Mouse (Mus musculus): ENCODE data around the gene Lrrc34. TPM values are rescaled to one million over a fixed set of nuclear protein-coding genes. Genes with fewer than 3 reads are reported as not detected.

Lrrc34 gene
- polyA plus RNA-seq, 1 experiment from 2014 or later = 0.66 TPM

DNA sequence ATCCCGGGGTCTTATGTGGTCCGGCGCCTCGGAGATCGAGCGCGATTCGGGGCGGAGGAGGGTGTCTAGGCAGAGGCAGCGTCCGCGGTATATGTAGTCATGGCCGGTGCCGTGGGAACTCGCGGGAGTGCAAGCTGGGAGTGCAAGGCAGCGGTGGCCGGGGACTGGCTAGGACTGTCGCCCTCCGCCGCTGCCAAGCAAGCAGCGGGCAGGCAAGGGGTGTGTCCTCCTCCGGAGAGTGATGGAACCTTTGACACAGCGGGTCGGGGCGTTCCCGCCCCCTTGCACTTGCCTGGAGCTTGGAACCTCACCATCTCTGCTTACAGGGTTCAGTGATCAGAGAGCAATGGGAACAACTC lies 45.0 kb downstream of the Lrrc34 start:
- Histone ChIP-seq H3K9ac (replicated peaks; ENCODE audit: low read depth, low read length) (peak overlapping the region; percentile 74), H3K4me2 (ENCODE audit: low read depth, low read length) (peak overlapping the region; percentile 71), H3K27ac (ENCODE audit: low read depth, low read length) (peak overlapping the region; percentile 91), H3K4me1 (ENCODE audit: control insufficient read depth, insufficient read depth, low read length) (peaks cover 14% of the 10 kb centered on the region), H3K36me3 (ENCODE audit: control insufficient read depth, insufficient read depth, low read length) (peaks cover 8% of the 10 kb centered on the region), H3K4me3 (ENCODE audit: low read depth, low read length) (peak overlapping the region; percentile 88), H3K27me3 (ENCODE audit: control insufficient read depth, insufficient read depth, low read length) (no peaks in the 10 kb centered on the region), H3K9me3 (ENCODE audit: control insufficient read depth, low read length) (no peaks in the 10 kb centered on the region)
- WGBS = 0% methylated on average over 27 of the region's 27 CpGs
- peak; percentile 58 for ATAC-seq (ENCODE audit: low read depth)

- ATAC-seq (ENCODE audit: low read depth) = peak; percentile 95
- under 1% methylated on average over 40 of the region's 40 CpGs for WGBS
- H3K27ac ChIP-seq (ENCODE audit: low read depth, low read length) = peak within 1 kb of the TSS; percentile 91
Measured at GRCm38 (mm10) chr3:30602065-30602739, 45.5 kb downstream of the Lrrc34 start, which contains the start of gene Mynn. Gene Mynn (plus strand): TSS chr3:30602065.

DNA sequence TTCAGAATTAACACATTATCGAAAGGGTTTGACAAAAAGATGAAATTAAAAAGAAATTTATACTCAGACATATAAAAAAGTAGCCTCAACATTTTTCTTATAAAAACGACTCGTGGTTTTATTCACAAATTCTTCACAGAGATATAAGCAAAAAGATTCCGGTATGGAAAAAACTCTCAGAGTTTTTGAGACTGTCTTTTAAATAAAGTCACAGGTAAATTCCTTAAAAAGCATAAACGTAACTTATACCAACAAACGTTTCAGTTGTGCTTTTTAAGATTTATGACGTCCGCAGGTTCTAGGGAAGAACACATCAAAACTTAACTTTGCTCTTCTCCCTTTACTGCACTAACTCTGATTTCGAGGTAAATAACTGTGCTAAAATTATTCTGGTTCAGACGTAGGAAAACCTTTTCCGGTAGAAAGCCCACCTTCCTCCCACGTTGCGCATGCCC lies 46.0 kb downstream of the Lrrc34 start:
- Histone ChIP-seq H3K27ac (ENCODE audit: low read depth, low read length) (peak overlapping the region; percentile 91), H3K36me3 (ENCODE audit: control insufficient read depth, insufficient read depth, low read length) (no peaks in the 10 kb centered on the region), H3K27me3 (ENCODE audit: control insufficient read depth, insufficient read depth, low read length) (no peaks in the 10 kb centered on the region), H3K4me3 (ENCODE audit: low read depth, low read length) (peak overlapping the region; percentile 88), H3K9ac (replicated peaks; ENCODE audit: low read depth, low read length) (peak overlapping the region; percentile 74), H3K4me1 (ENCODE audit: control insufficient read depth, insufficient read depth, low read length) (peaks cover 14% of the 10 kb centered on the region), H3K4me2 (ENCODE audit: low read depth, low read length) (peak overlapping the region; percentile 73), H3K9me3 (ENCODE audit: control insufficient read depth, low read length) (no peaks in the 10 kb centered on the region)
- ATAC-seq (ENCODE audit: low read depth) = no peak
- WGBS = under 1% methylated on average over 13 of the region's 13 CpGs

More at GRCm38 (mm10) chr3:30602065-30602739, 45.5 kb downstream of the Lrrc34 start, which contains the start of gene Mynn:
- Histone ChIP-seq H3K4me2 (ENCODE audit: low read depth, low read length) (peak within 1 kb of the TSS; percentile 73), H3K9ac (replicated peaks; ENCODE audit: low read depth, low read length) (peak within 1 kb of the TSS; percentile 74), H3K4me3 (ENCODE audit: low read depth, low read length) (peak within 1 kb of the TSS; percentile 88), H3K9me3 (ENCODE audit: control insufficient read depth, low read length) (no peaks in the 10 kb centered on the region), H3K4me1 (ENCODE audit: control insufficient read depth, insufficient read depth, low read length) (peaks cover 14% of the 10 kb centered on the region), H3K36me3 (ENCODE audit: control insufficient read depth, insufficient read depth, low read length) (peaks cover 3% of the 10 kb centered on the region; the same call in 1 of the 2 replicates), H3K27me3 (ENCODE audit: control insufficient read depth, insufficient read depth, low read length) (no peaks in the 10 kb centered on the region)

GRCm38 (mm10) chr3:30601175-30601574 lies 46.5 kb downstream of the Lrrc34 start:
- peaks cover 14% of the 10 kb centered on the region for H3K4me1 ChIP-seq (ENCODE audit: control insufficient read depth, insufficient read depth, low read length)
- no peaks in the 10 kb centered on the region for H3K27me3 ChIP-seq (ENCODE audit: control insufficient read depth, insufficient read depth, low read length)
- ATAC-seq (ENCODE audit: low read depth) = peak; percentile 45
- WGBS = under 1% methylated on average over 17 of the region's 17 CpGs
- H3K36me3 ChIP-seq (ENCODE audit: control insufficient read depth, insufficient read depth, low read length) = no peaks in the 10 kb centered on the region
- H3K4me2 ChIP-seq (ENCODE audit: low read depth, low read length) = peak overlapping the region; percentile 73
- peak overlapping the region; percentile 88 for H3K4me3 ChIP-seq (ENCODE audit: low read depth, low read length)
- no peaks in the 10 kb centered on the region for H3K9me3 ChIP-seq (ENCODE audit: control insufficient read depth, low read length)
- no peak overlapping the region for H3K9ac ChIP-seq (replicated peaks; ENCODE audit: low read depth, low read length)
- H3K27ac ChIP-seq (ENCODE audit: low read depth, low read length) = peak overlapping the region; percentile 36; the same call in 1 of the 2 replicates

DNA sequence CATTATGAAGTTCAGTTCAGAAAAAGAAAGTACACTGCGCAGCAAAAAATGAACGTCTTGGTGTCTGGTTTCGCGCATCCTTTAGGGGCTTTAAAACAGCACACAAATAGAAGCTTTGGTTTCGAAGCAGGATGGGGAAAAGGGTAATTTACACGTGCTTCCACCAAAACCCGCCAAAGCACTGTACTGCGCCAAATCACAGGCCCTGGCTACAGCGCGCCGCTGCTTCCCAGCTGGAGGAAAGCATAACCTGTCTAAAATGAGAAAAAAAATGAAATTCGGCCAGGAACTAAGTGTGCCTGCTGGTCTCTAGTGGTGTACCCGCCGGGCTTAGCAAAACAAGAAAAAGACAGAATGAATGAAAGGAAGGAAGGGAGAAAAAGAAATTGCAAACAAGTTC lies 47.0 kb downstream of the Lrrc34 start:
- H3K4me3 ChIP-seq (ENCODE audit: low read depth, low read length) = peak overlapping the region; percentile 88
- H3K9me3 ChIP-seq (ENCODE audit: control insufficient read depth, low read length) = no peaks in the 10 kb centered on the region
- peaks cover 14% of the 10 kb centered on the region for H3K4me1 ChIP-seq (ENCODE audit: control insufficient read depth, insufficient read depth, low read length)
- 0 out of 2 replicates have a peak overlapping the region, but pooled peaks have one; percentile 35 for H3K9ac ChIP-seq (replicated peaks; ENCODE audit: low read depth, low read length)
- 0 out of 2 replicates have a peak, but pooled peaks have one; percentile 2 for ATAC-seq (ENCODE audit: low read depth)
- H3K27ac ChIP-seq (ENCODE audit: low read depth, low read length) = peak overlapping the region; percentile 55
- no peaks in the 10 kb centered on the region for H3K27me3 ChIP-seq (ENCODE audit: control insufficient read depth, insufficient read depth, low read length)
- H3K4me2 ChIP-seq (ENCODE audit: low read depth, low read length) = peak overlapping the region; percentile 73
- under 1% methylated on average over 14 of the region's 14 CpGs for WGBS
- no peaks in the 10 kb centered on the region for H3K36me3 ChIP-seq (ENCODE audit: control insufficient read depth, insufficient read depth, low read length)

- ATAC-seq (ENCODE audit: low read depth) = no peak
- H3K4me1 ChIP-seq (ENCODE audit: control insufficient read depth, insufficient read depth, low read length) = peaks cover 14% of the 10 kb centered on the region
- H3K36me3 ChIP-seq (ENCODE audit: control insufficient read depth, insufficient read depth, low read length) = no peaks in the 10 kb centered on the region
- peak within 1 kb of the TSS; percentile 73 for H3K4me2 ChIP-seq (ENCODE audit: low read depth, low read length)
- peak within 1 kb of the TSS; percentile 88 for H3K4me3 ChIP-seq (ENCODE audit: low read depth, low read length)
- H3K27me3 ChIP-seq (ENCODE audit: control insufficient read depth, insufficient read depth, low read length) = no peaks in the 10 kb centered on the region
- H3K9ac ChIP-seq (replicated peaks; ENCODE audit: low read depth, low read length) = peak within 1 kb of the TSS; percentile 55
- 1% methylated on average over 32 of the region's 32 CpGs for WGBS
- H3K9me3 ChIP-seq (ENCODE audit: control insufficient read depth, low read length) = no peaks in the 10 kb centered on the region
- H3K27ac ChIP-seq (ENCODE audit: low read depth, low read length) = peak within 1 kb of the TSS; percentile 55
Measured at GRCm38 (mm10) chr3:30599711-30600545, 47.7 kb downstream of the Lrrc34 start, which contains the start of gene Actrt3. Gene Actrt3 (minus strand): TSS chr3:30599939.

DNA sequence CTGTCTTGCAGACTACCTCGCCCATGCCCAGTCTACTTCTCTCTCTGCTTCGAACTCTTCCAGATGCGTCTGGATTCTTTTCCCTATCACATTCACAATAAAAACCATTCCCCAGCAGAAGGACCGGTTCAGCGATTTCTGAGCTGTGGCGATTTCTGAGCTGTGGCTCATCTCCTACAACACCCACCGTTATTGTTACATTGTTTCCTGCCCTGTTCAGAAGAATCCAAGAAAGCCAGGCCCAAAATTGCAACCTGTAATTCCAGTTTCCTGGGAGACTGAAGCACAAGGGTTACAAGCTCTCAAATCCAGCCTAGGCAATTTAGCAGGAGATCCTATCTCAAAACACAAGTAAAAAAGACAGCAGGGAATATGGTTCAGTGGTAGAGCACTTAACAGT lies 50.4 kb downstream of the Lrrc34 start:
- no peak overlapping the region for H3K4me3 ChIP-seq (ENCODE audit: low read depth, low read length)
- H3K27ac ChIP-seq (ENCODE audit: low read depth, low read length) = no peak overlapping the region
- H3K9me3 ChIP-seq (ENCODE audit: control insufficient read depth, low read length) = no peaks in the 10 kb centered on the region
- H3K36me3 ChIP-seq (ENCODE audit: control insufficient read depth, insufficient read depth, low read length) = no peaks in the 10 kb centered on the region
- WGBS = 85% methylated on average over 7 of the region's 7 CpGs
- ATAC-seq (ENCODE audit: low read depth) = no peak
- no peak overlapping the region for H3K4me2 ChIP-seq (ENCODE audit: low read depth, low read length)
- peaks cover 7% of the 10 kb centered on the region; the same call in 1 of the 2 replicates for H3K4me1 ChIP-seq (ENCODE audit: control insufficient read depth, insufficient read depth, low read length)
- H3K27me3 ChIP-seq (ENCODE audit: control insufficient read depth, insufficient read depth, low read length) = no peaks in the 10 kb centered on the region
- H3K9ac ChIP-seq (replicated peaks; ENCODE audit: low read depth, low read length) = no peak overlapping the region

DNA sequence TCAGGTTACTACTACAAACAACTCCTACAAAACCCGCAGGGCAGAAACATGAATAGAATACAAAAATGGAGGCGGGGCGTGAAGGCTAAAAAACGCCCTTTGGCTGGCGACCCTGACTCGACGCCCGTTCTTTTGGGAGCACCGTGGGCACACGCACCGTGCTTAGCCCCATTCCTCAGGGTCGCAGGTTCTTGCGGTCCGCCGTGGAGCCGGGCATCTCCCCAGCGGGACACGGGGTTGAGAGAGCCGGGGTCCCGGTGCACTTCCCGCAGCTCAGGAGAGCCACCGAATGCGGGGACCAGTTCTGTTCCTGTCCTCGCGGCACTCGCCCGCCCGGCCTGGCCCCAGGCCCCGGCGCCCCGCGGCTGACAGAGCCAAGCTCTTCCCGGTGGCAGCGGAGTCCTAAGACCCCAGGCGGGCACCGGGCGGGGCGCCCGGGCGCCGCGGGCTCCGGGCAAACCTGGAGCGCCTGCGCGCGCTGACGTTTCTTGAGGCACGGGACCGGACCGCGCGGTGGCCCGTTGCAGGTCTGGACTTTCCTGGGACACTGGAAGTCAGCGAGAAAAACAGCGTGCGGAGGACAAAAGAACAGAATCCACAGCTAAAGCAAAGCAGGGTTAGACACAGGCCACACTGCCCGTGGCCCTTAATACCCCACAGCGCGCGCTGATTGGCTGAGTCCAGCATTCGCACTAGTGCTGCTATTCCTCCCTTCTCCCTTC lies 52.4 kb downstream of the Lrrc34 start:
- no peaks in the 10 kb centered on the region for H3K9me3 ChIP-seq (ENCODE audit: control insufficient read depth, low read length)
- H3K36me3 ChIP-seq (ENCODE audit: control insufficient read depth, insufficient read depth, low read length) = no peaks in the 10 kb centered on the region
- H3K4me1 ChIP-seq (ENCODE audit: control insufficient read depth, insufficient read depth, low read length) = peaks cover 7% of the 10 kb centered on the region; the same call in 1 of the 2 replicates
- peak overlapping the region; percentile 79 for H3K4me3 ChIP-seq (ENCODE audit: low read depth, low read length)
- peak; percentile 79 for ATAC-seq (ENCODE audit: low read depth)
- peak overlapping the region; percentile 62 for H3K4me2 ChIP-seq (ENCODE audit: low read depth, low read length)
- H3K27ac ChIP-seq (ENCODE audit: low read depth, low read length) = peak overlapping the region; percentile 78
- H3K9ac ChIP-seq (replicated peaks; ENCODE audit: low read depth, low read length) = peak overlapping the region; percentile 84
- H3K27me3 ChIP-seq (ENCODE audit: control insufficient read depth, insufficient read depth, low read length) = no peaks in the 10 kb centered on the region
- WGBS = under 1% methylated on average over 62 of the region's 62 CpGs
